Mouse (Mus musculus) lung, postnatal 4 days (tissue): ENCODE data around the gene Slc26a6.

Source experiments
- DNase-seq, 2 experiments: peaks; one replicate each; pipeline ENCODE4 v3.0.0; 2021

Gene Slc26a6

GRCm38 (mm10) chr9:108852976-108853375, at the start of gene Slc26a6:
Gene Slc26a6, plus strand, starts transcription at chr9:108853283.
- peak in 1 of 2 experiments; percentile 35 for DNase-seq

GRCm38 (mm10) chr9:108805768-108806167, 47.3 kb upstream of the Slc26a6 start:
- no peak for DNase-seq

DNA sequence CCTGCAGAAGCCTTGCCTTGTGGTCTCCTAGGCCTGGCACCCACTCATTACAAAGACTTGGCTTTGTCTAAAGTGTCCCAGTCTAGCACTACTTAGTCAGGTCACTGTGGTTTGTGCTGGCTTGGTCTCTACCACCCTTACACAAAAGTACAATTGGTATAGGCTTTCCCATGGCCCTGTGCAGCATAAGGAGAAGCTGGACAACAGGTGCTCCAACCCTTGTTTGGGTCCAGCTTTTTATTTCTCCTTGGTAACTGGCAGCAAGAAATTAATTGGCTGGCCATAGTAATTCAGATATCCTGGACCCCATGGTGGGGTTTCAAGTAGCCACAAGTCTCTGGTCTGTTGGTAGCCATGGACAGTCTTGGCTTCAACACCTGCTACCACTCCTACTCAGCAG, 46.7 kb upstream of the Slc26a6 start:
- no peak for DNase-seq

- DNase-seq: no peak
These were observed 46.3 kb upstream of the Slc26a6 start for GRCm38 (mm10) chr9:108806831-108807230.

- no peak for DNase-seq
These were observed 45.4 kb upstream of the Slc26a6 start for GRCm38 (mm10) chr9:108807674-108808073.

DNA sequence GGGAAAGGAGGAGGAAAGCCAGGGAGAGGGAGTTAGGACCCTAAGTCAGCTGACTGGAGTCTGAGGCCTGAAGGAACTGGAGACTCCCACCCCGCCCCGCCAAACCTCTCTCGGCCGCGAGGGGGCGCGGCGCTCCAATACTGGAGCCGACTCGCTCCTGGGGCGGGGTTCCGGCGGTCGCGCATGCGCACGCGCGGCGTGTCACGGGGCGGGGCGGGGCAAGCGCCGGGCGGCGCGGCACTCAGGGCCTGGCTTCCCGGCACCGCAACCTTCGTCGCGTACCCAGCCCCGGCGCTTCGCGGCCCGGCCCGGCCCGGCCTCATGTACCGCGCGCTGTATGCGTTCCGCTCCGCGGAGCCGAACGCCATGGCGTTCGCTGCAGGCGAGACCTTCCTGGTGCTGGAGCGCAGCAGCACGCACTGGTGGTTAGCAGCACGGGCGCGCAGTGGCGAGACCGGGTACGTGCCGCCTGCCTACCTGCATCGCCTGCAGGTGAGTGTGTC, 44.9 kb upstream of the Slc26a6 start, which contains the start of gene Nckipsd:
TSS of gene Nckipsd (plus strand) at position 206 of the 503 bp plus-strand sequence.
- DNase-seq: peak; percentile 94 to 97

DNA sequence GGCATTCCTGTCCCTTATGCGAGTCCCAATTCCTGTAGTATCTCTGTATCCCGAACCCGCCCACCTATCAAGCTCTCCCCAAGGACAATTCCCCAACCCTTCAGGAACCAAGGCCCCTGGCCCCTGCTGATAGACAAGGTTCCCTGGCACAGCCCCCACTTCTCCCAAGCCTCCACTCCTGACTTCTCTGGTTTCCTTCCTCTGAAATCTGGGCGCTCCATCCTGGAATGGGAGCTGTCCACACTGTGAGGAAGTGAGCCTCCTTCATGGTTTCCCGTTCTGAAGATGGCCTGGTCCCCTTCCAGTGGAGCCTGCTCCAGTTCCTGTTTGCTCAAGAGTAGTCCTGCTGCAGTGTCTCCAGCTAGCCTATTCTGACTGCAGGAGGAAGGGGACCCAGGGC, 43.9 kb upstream of the Slc26a6 start:
- peak; percentile 49 to 50 for DNase-seq

- DNase-seq: no peak
These were observed 43.4 kb upstream of the Slc26a6 start for GRCm38 (mm10) chr9:108809723-108810122.

DNA sequence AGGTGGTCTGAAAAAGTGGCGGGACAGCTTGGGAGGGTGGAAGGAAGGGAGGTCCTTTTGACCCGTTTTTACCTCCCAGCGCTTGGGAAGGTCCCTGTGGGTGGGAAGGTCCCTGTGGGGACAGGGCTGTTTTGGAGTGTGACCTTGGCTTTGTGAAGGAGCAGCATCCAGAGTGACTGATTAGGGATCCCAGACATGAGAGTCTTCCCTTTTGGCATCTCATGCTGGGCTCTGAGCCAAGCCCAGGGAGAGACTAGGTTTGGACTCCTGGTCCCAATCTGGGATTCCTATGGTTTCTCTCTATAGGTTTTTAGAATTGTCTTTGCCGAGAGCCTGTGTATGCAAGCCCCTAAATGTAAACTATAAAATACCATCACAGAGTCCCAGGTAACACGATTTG, 42.6 kb upstream of the Slc26a6 start:
- no peak for DNase-seq

- DNase-seq: no peak
These were observed 37.5 kb upstream of the Slc26a6 start for GRCm38 (mm10) chr9:108815557-108815956.

DNA sequence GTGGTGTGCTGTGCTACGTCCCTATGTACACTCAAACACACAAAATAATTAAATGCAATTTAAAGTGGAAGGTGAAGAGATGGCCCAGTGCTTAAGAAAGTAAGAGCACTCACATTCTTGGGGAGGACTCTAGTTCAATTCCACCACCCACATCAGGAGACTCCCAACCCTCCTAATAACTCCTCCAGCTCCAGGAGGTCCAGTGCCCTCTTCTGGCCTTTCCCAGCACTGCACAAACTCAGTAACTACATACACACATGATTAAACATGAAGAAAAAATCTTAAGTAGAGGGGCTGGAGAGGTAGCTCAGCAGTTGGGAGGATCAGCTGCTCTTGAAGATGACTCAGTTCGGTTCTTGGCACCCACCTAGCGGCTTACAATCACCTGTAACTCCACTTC, 33.6 kb upstream of the Slc26a6 start:
- peak; percentile 32 to 66 for DNase-seq

DNA sequence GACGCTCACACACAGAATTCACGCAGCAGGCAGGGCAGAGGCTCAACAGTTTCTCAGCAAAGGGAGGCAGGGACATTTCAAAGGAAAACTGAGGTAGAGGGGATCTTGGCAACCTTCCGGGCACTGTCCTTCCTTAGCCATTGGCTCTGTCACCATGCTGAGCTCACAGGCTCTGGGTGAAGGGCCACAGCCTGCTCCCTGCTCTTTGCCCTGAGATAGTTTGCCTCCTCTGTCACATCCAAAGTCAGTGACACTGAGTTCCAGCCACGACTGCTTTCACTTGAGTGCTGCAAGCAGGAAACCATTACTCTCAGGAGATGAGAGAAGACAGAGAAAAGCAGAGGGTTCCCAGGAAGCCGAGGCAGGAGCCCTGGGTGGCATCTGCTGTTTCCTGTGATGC, 33.0 kb upstream of the Slc26a6 start:
- DNase-seq: peak in 1 of 2 experiments; percentile 16

DNA sequence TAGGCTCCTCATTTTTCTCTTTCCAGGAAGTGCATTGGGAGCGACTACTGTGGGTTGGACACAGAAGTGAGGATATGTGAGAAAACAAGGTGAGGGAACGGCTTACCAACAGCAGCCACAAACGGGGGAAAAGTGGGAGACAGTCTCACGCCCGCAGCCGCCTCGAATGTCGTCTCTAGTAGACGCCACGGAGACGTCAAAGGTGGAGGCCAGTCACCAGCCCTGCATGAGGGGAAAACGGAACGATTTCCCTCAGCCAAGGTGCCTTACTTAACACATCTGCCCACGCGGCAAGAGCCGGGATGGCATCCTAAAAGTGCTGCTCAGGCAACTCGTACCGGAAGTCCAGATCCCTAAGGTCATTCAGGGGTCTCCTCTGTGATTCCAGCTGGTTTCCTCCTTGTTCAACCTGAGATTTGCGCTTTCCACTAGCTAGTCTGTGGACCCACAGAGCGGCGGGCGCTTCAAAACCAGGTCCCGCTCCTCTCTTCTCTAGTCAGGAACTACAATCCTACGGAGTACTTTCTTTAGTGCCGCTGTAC, 28.9 kb upstream of the Slc26a6 start:
- no peak for DNase-seq

GRCm38 (mm10) chr9:108824755-108825413, 28.2 kb upstream of the Slc26a6 start:
- DNase-seq: no peak

GRCm38 (mm10) chr9:108825820-108826699, 27.0 kb upstream of the Slc26a6 start, which contains the start of gene Celsr3:
Gene Celsr3, plus strand, starts transcription at chr9:108826320.
- peak; percentile 58 to 61 for DNase-seq

DNA sequence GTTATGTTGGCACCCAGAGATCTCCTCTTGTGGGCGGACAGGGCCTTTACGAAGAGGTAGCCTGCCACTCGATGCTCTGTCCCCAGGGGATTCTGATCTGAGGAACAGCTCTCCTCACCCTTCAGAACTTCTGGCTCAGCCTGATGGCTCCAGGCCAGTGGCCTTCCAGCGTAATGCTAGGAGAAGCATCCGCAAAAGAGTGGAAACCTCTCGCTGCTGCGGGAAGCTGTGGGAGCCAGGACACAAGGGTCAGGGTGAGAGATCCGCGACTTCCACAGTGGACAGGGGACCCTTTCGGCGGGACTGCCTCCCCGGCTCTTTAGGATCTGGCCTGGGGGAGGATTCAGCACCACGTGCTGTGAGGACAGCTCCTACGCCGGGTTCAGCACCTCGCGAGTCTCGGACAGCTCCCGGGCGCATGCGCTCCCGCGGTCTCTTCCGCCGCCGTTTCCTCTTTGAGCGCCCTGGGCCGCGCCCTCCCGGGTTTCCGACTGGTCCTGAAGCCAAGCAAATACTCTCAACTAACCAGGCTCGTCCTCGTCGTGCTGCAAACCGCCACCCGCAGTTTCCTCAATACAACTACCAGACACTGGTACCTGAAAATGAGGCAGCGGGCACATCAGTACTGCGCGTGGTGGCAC, 26.3 kb upstream of the Slc26a6 start:
- DNase-seq: peak; percentile 85 to 88

GRCm38 (mm10) chr9:108827454-108827853, 25.6 kb upstream of the Slc26a6 start:
- no peak for DNase-seq

DNA sequence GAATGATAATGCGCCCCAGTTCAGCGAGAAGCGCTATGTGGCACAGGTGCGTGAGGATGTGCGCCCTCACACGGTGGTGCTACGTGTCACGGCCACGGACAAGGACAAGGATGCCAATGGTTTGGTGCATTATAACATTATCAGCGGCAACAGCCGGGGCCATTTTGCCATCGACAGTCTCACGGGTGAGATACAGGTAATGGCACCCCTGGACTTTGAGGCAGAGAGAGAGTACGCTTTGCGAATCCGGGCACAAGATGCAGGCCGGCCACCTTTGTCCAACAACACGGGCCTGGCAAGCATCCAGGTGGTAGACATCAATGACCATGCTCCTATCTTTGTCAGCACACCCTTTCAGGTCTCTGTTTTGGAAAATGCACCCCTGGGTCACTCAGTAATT, 25.2 kb upstream of the Slc26a6 start:
- no peak for DNase-seq

GRCm38 (mm10) chr9:108831637-108832036, 21.4 kb upstream of the Slc26a6 start:
- peak; percentile 63 to 64 for DNase-seq

DNA sequence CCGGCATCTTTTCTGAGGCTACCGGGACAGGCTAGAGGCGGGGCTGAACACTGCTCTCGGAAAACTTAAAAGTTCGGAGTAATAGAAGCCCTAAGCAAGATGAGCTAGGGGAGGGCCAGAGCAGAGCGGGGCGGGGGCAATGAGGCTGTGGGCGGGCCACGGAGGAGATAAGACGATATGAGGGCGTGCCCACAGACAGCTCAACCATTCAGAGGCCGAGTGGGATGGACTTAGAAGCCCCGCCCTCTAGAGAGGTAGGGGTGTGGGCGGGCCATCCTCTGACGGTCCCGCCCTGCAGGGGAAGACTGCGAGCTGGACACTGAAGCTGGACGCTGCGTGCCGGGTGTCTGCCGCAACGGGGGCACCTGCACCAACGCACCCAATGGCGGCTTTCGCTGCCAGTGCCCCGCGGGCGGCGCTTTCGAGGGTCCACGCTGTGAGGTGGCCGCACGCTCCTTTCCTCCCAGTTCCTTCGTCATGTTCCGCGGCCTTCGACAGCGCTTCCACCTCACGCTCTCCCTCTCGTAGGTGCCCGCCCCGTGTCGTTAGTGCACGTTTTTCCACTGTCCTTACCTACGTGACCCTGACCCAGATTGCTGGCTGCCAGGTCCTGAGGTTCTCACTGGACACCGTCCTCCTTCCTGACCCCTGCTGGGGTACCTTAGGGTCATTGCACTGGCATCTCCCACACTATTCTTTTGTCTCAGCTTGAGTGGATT, 20.5 kb upstream of the Slc26a6 start:
- peak; percentile 93 to 95 for DNase-seq

- peak; percentile 59 to 65 for DNase-seq
These were observed 10.1 kb upstream of the Slc26a6 start for GRCm38 (mm10) chr9:108842989-108843388.

GRCm38 (mm10) chr9:108845390-108845789, 7.7 kb upstream of the Slc26a6 start:
- DNase-seq: no peak
